Mouse (Mus musculus) MEL (cell line): Measurements from ENCODE around the gene Gm11037. TPM values are rescaled to one million over a fixed set of nuclear protein-coding genes. Genes with fewer than 3 reads are reported as not detected.
A peak's percentile ranks its signal among the peaks of the same experiment; 100 is the strongest.

Experiments
- DNase-seq: peaks from one replicate; pipeline ENCODE4 v3.0.0; 2011; ENCODE audit warnings: low read depth, low spot score
- H3K27ac ChIP-seq: 2 replicates; pipeline ENCODE4 v1.5.1; 2012; ENCODE audit warnings: low read depth, mild to moderate bottlenecking, control low read depth, low read length, moderate library complexity; ENCODE audit not compliant: control insufficient read depth
- H3K27me3 ChIP-seq, 2 experiments: fragments of 150-350 bp in 1 of 2; sonication (generic) in 1 of 2; 2 replicates each; pipeline ENCODE4 v1.6.1; 2012; ENCODE audit warnings: low read length in 2 of 2, mild to moderate bottlenecking in 2 of 2, improper control_type of control experiment in 1 of 2, moderate library complexity in 1 of 2; ENCODE audit not compliant: insufficient read depth in 2 of 2, control insufficient read depth in 1 of 2
- H3K36me3 ChIP-seq, 2 experiments: 2 replicates each; pipeline ENCODE4 v1.6.1; 2012 to 2014; ENCODE audit warnings: low read length in 2 of 2, improper control_type of control experiment in 1 of 2, inconsistent platforms in 1 of 2, mild to moderate bottlenecking in 1 of 2; ENCODE audit not compliant: insufficient read depth in 2 of 2, control insufficient read depth in 1 of 2
- H3K4me1 ChIP-seq, 2 experiments: fragments of 150-350 bp in 1 of 2; sonication (generic) in 1 of 2; 2 replicates each; pipeline ENCODE4 v1.6.1; 2012; ENCODE audit warnings: low read length in 2 of 2, improper control_type of control experiment in 1 of 2, mild to moderate bottlenecking in 1 of 2; ENCODE audit not compliant: insufficient read depth in 2 of 2, control insufficient read depth in 1 of 2
- H3K4me3 ChIP-seq, 2 experiments: fragments of 150-350 bp in 1 of 2; sonication (generic) in 1 of 2; 2 replicates each; pipeline ENCODE4 v1.5.1; 2012; ENCODE audit warnings: low read depth in 2 of 2, low read length in 2 of 2, mild to moderate bottlenecking in 2 of 2, moderate library complexity in 2 of 2, control low read depth in 1 of 2, improper control_type of control experiment in 1 of 2; ENCODE audit not compliant: control insufficient read depth in 1 of 2, insufficient read depth in 1 of 2
- H3K79me2 ChIP-seq: 2 replicates; pipeline ENCODE4 v1.6.1; 2012; ENCODE audit warnings: mild to moderate bottlenecking, low read length, moderate library complexity; ENCODE audit not compliant: control insufficient read depth, poor library complexity, insufficient read depth
- H3K9ac ChIP-seq: 2 replicates; pipeline ENCODE4 v1.6.1; 2012; ENCODE audit warnings: low read depth, mild to moderate bottlenecking, control low read depth, low read length, moderate library complexity; ENCODE audit not compliant: control insufficient read depth, poor library complexity, severe bottlenecking
- H3K9me3 ChIP-seq: fragments of 150-350 bp; sonication (generic); replicated peaks from 2 replicates; pipeline ENCODE4 v1.6.1; 2012; ENCODE audit warnings: mild to moderate bottlenecking, low read length, improper control_type of control experiment, moderate library complexity; ENCODE audit not compliant: insufficient read depth
- ETS1 ChIP-seq: IDR thresholded peaks from 2 replicates; pipeline ENCODE4 v1.6.1; 2012; ENCODE audit warnings: low read depth, mild to moderate bottlenecking, inconsistent platforms, low read length, improper control_type of control experiment, moderate library complexity
- GATA1 ChIP-seq: IDR thresholded peaks from 2 replicates; pipeline ENCODE4 v1.6.1; 2011; ENCODE audit warnings: low read depth, low read length, improper control_type of control experiment
- KAT2A ChIP-seq: conservative IDR thresholded peaks from 2 replicates; pipeline ENCODE4 v1.6.1; 2012; ENCODE audit warnings: low read depth, low read length, improper control_type of control experiment, inconsistent platforms
- MAX ChIP-seq: IDR thresholded peaks from 2 replicates; pipeline ENCODE4 v1.6.1; 2011; ENCODE audit warnings: low read length, improper control_type of control experiment
- MAZ ChIP-seq: IDR thresholded peaks from 2 replicates; pipeline ENCODE4 v1.6.1; 2012; ENCODE audit warnings: low read depth, mild to moderate bottlenecking, inconsistent platforms, low read length, improper control_type of control experiment
- MYC ChIP-seq: IDR thresholded peaks from 2 replicates; pipeline ENCODE4 v1.6.1; 2011; ENCODE audit warnings: low read depth, mild to moderate bottlenecking, low read length, improper control_type of control experiment, moderate library complexity
- NELFE ChIP-seq: IDR thresholded peaks from 2 replicates; pipeline ENCODE4 v1.6.1; 2011; ENCODE audit warnings: low read depth, low read length, improper control_type of control experiment
- NRF1 ChIP-seq: IDR thresholded peaks from 2 replicates; pipeline ENCODE4 v1.6.1; 2014; ENCODE audit warnings: low read depth, mild to moderate bottlenecking, inconsistent platforms, low read length, improper control_type of control experiment, moderate library complexity; ENCODE audit not compliant: poor library complexity, insufficient read depth, severe bottlenecking
- POLR2A ChIP-seq, 2 experiments: IDR thresholded peaks; 2 replicates each; pipeline ENCODE4 v1.6.1; 2011 to 2012; ENCODE audit warnings: low read length in 2 of 2, mild to moderate bottlenecking in 2 of 2, control low read depth in 1 of 2, improper control_type of control experiment in 1 of 2, low read depth in 1 of 2, moderate library complexity in 1 of 2; ENCODE audit not compliant: control insufficient read depth in 1 of 2, insufficient read depth in 1 of 2, poor library complexity in 1 of 2
- POLR2AphosphoS2 ChIP-seq: IDR thresholded peaks from 2 replicates; pipeline ENCODE4 v1.6.1; 2011; ENCODE audit warnings: low read length, improper control_type of control experiment
- POLR2AphosphoS5 ChIP-seq: IDR thresholded peaks from 2 replicates; pipeline ENCODE4 v1.6.1; 2012; ENCODE audit warnings: low read depth, borderline replicate concordance, mild to moderate bottlenecking, inconsistent platforms, low read length, moderate library complexity, mixed read lengths
- RAD21 ChIP-seq: IDR thresholded peaks from 2 replicates; pipeline ENCODE4 v1.6.1; 2011; ENCODE audit warnings: mild to moderate bottlenecking, low read depth, low read length, improper control_type of control experiment
- RCOR1 ChIP-seq: IDR thresholded peaks from 2 replicates; pipeline ENCODE4 v1.6.1; 2012; ENCODE audit warnings: low read depth, mild to moderate bottlenecking, inconsistent platforms, low read length, improper control_type of control experiment
- TAL1 ChIP-seq: IDR thresholded peaks from 2 replicates; pipeline ENCODE4 v1.6.1; 2012; ENCODE audit warnings: mild to moderate bottlenecking, inconsistent platforms, low read length, moderate library complexity, mixed read lengths
- USF2 ChIP-seq, 2 experiments: IDR thresholded peaks; 2 replicates each; pipeline ENCODE4 v1.6.1; 2011 to 2012; ENCODE audit warnings: improper control_type of control experiment in 2 of 2, low read length in 2 of 2, borderline replicate concordance in 1 of 2, inconsistent platforms in 1 of 2, low read depth in 1 of 2, mild to moderate bottlenecking in 1 of 2; ENCODE audit not compliant: insufficient read depth in 1 of 2
- ZMIZ1 ChIP-seq: IDR thresholded peaks from 2 replicates; pipeline ENCODE4 v1.6.1; 2012; ENCODE audit warnings: low read depth, mild to moderate bottlenecking, inconsistent platforms, low read length, improper control_type of control experiment, moderate library complexity
- polyA plus RNA-seq, 2 experiments: library from polyadenylated mRNA; stranded (reverse) in 1 of 2; unstranded in 1 of 2; fragments of >175 nt in 1 of 2; fragments of >200 nt in 1 of 2; gene quantifications; 2 replicates each; pipeline versions ENCODE4 v1.2.1 to v1.2.4; 2012; ENCODE audit warnings: low replicate concordance in 2 of 2, low read depth in 1 of 2; ENCODE audit not compliant: insufficient read length in 2 of 2, insufficient read depth in 1 of 2, missing spikeins in 1 of 2
- total RNA-seq: library from RNA; depleted of rRNA; stranded (reverse); fragments of 300-350 nt; gene quantifications from 2 replicates; pipeline ENCODE4 v1.2.3, GENCODE M21; 2012

The Gm11037 gene
- total and polyA plus RNA-seq, 3 experiments: not detected

DNA sequence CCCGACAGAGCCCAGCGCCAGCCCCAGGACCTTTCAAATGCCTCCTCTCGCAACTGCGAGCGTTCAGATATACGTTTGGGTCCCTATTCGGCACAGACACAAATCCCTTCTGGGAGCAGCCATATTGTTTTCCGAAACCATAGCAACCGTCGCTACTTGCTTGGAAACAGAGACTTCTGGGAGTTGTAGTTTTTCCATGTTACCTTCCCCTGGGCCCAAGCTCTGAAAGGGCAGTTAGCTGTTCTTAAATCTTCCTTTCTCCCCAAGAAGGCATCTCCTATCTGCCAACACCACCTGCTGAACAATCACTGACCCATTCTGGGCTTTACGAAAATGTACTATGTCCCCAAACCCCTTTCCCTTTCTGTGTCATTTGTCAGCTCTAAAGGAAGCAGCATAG is 41.4 kb downstream of the Gm11037 start (continued):
- TF ChIP-seq ETS1 (no peak), NRF1 (0 out of 2 replicates have a peak, but pooled peaks have one; percentile 27), POLR2AphosphoS5 (no peak)
- TF ChIP-seq, all 39 proteins: peak for 10

DNA sequence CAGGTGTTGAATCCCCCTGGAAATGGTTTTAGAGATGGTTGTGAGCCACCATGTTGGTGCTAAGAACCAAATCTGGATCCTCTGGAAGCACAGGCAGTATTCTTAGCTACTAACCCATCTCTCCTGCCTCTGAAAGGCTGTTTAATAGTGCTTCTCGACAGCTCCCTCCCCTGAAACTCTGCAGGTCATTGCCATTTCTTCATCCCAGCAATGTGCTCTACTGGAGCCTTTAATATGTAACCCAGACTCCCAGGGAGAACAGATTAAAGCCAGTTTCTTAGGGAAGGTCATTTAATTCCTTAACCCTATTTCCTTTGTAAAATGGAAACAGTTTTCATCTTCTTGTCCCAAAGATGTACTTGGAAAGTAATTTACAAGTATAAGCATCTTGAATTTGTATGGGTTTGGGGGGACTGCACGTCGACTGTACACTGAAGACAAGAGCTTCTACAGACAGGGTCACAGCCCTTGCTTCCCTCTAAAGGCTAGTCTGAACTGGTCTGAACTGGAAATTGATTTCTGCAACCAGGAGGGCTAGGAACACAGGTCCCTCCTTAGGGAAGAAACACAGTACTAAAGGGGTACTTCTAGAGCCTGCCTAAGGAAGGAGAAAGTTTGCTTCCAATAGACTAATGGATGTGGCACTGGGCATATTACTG is 42.1 kb downstream of the Gm11037 start:
- no peak for TF ChIP-seq KAT2A
- no peak for TF ChIP-seq USF2 (IDR thresholded peaks at IDR 0.05; ENCODE audit: borderline replicate concordance in 1 of 2, insufficient read depth in 1 of 2, low read depth in 1 of 2, low read length in 2 of 2)
- TF ChIP-seq MAX: no peak
- TF ChIP-seq MAZ: no peak
- TF ChIP-seq TAL1: no peak
- TF ChIP-seq MYC: no peak
- no peak for TF ChIP-seq NELFE
- TF ChIP-seq RCOR1: no peak
- TF ChIP-seq POLR2AphosphoS2: 0 out of 2 replicates have a peak, but pooled peaks have one; percentile 12
- H3K9ac ChIP-seq: no peak overlapping the region
- peaks cover 16% of the 10 kb centered on the region for H3K79me2 ChIP-seq
- H3K36me3 ChIP-seq: peaks cover 0 to 12% of the 10 kb centered on the region in 2 experiments; a peak in 2 of 4 replicates
- no peak overlapping the region for H3K27ac ChIP-seq
- H3K9me3 ChIP-seq: no peaks in the 10 kb centered on the region
- no peak overlapping the region for H3K4me3 ChIP-seq
- no peak for DNase-seq
- H3K27me3 ChIP-seq: no peaks in the 10 kb centered on the region
- H3K4me1 ChIP-seq: peaks cover 3 to 49% of the 10 kb centered on the region in 2 experiments; a peak in 3 of 4 replicates

- H3K4me3 ChIP-seq: no peak overlapping the region
- H3K9ac ChIP-seq: no peak overlapping the region
- no peak overlapping the region for H3K27ac ChIP-seq
- peaks cover 0 to 12% of the 10 kb centered on the region in 2 experiments; a peak in 2 of 4 replicates for H3K36me3 ChIP-seq
- H3K27me3 ChIP-seq: no peaks in the 10 kb centered on the region
- H3K4me1 ChIP-seq: peaks cover 3 to 46% of the 10 kb centered on the region in 2 experiments; a peak in 3 of 4 replicates
- no peak for DNase-seq
- peaks cover 16% of the 10 kb centered on the region for H3K79me2 ChIP-seq
- H3K9me3 ChIP-seq: no peaks in the 10 kb centered on the region
- TF ChIP-seq ZMIZ1 (no peak), GATA1 (no peak), POLR2AphosphoS5 (no peak), POLR2A (IDR thresholded peaks at IDR 0.05; ENCODE audit: control insufficient read depth in 1 of 2, insufficient read depth in 1 of 2, low read depth in 1 of 2, low read length in 2 of 2, poor library complexity in 1 of 2) (no peak), RAD21 (no peak)
- TF ChIP-seq, all 39 proteins: peak for 0
Measured at GRCm38 (mm10) chr2:131175945-131176309, 42.6 kb downstream of the Gm11037 start.
